Mouse (Mus musculus) 416B (cell line): ENCODE results near the gene Tmem176b.
"Not testable (repeated sequence)": the region's sequence is repeated elsewhere in the genome, so short reads cannot be mapped to it uniquely, and the experiment has no call there.

ENCODE experiments used
- DNase-seq: peaks from one replicate; pipeline ENCODE4 v3.0.0; 2011; ENCODE audit warnings: low read depth

Tmem176b gene

DNA sequence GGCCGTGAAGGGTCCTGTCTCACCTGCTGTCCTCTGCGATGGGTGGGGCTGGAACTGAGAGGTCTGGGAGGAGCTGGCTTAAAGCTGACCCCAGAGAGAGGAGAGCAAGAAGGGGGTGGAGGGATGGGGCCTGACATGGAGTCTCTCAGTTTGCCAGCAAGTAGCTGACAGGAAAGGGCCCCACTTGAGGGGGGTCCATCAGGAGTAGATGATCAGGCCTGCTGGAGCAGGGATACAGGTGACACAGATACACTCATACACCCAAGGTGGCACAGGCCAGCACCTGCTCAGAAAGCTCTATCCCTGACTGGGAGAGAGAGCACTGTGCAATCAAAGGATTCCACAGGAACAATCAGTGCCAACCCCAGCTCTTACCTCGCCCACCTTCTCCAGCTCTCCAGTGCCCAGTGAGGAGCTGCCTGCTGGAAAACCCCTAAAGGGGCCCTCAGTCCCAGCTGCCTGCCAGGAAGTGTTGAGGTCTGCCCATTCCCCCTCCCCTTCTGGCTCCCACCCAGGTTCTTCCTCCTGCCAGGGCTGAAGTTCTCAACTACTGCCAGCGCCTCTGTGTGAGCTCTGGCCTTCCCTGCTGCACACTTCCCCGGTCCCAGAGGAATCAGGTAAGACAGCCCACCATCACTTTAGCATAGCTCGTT is at the start of gene Tmem176b:
Gene Tmem176b, minus strand, starts transcription at position 524 of the 653 bp plus-strand sequence.
- peak; percentile 86 for DNase-seq

- DNase-seq: no peak
Measured at GRCm38 (mm10) chr6:48876510-48877135, 35.3 kb upstream of the Tmem176b start.

- DNase-seq: no peak
Measured at GRCm38 (mm10) chr6:48875515-48875914, 34.2 kb upstream of the Tmem176b start.

- DNase-seq: no peak
Measured at GRCm38 (mm10) chr6:48874576-48874975, 33.3 kb upstream of the Tmem176b start.

DNA sequence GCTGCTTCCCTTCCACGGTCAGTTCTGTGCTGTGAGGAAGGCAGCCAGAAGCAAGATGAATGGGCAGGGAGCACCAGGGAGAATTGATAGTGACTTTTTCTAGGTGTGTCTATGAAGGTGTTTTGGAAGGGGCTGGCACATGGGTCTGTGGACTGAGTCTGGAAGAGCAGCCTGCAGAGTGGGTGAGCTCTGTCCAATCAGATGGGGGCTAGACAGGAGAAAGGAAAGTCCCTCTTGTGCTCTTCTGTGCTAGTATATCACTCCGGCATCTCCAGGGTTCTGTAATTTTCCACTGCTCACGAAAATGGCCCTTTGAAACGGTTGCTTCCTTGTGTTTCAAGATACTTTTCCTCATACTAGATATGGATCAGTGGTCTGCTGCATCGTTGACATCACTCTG is 31.3 kb upstream of the Tmem176b start, which contains the start of gene Aoc1:
Gene Aoc1, plus strand, starts transcription at position 301 of the 400 bp plus-strand sequence.
- no peak for DNase-seq

GRCm38 (mm10) chr6:48869774-48870173 is 28.5 kb upstream of the Tmem176b start:
- peak; percentile 15 for DNase-seq

DNA sequence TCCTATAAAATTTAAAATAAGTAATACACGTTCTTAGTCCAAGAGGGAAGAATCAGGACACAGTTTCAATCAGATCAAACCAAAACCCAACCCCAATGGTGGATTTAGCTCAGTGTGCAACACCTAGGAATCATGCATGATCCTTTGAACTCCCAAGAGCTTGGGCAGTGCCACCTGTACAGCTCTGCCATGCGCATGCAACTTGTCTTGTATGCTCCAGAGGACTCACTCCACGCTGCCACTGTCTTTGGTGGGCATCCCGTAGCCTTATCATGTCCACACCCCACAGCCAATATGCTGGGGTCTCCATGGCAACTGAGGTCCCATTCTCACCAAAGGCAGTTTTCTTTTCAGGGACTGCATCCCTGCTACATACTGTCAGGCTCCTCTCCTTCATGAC is 25.9 kb upstream of the Tmem176b start:
- DNase-seq: no peak

- not testable (repeated sequence) for DNase-seq
Measured at GRCm38 (mm10) chr6:48866355-48866950, 25.2 kb upstream of the Tmem176b start.

GRCm38 (mm10) chr6:48865152-48865745 is 24.0 kb upstream of the Tmem176b start:
- no peak for DNase-seq

GRCm38 (mm10) chr6:48864723-48865122 is 23.4 kb upstream of the Tmem176b start:
- no peak for DNase-seq

- no peak for DNase-seq
Measured at GRCm38 (mm10) chr6:48864181-48864580, 22.9 kb upstream of the Tmem176b start.

DNA sequence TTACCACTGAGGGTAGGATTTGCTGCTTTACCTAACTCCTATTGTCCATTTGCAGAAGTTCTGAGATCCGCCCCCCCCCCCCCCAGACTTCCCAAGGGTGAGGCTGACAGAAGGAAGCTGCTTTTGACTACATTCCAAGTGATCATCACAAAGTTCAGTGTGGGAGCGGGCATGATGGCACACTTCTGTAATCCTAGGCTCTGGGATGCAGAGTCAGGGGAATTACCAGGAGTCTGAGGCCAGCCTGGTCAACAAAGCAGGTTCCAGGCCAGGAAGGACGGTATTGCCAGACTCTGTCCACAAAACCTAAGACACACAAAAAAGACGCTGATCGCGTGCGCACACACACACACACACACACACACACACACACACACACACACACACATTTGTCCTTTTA is 22.2 kb upstream of the Tmem176b start:
- DNase-seq: no peak

DNA sequence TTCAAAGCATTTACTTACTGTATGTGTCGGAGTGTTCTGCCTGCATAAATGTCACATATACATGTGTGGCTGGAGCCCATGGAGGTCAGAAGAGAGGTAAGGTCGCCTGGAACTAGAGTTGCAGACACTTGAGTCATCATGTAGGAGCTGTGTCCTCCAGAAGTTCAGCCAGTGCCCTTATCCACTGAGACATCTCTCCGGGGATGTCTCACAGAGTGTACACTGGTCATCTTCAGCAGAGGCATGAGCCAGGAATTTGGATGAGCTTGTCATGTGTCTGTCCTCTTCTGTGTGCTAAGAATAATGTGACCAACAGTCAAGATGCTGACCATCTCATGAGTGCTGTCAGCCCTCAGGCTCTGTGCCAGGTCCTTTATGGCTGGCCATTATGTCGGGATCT is 21.5 kb upstream of the Tmem176b start:
- DNase-seq: no peak

DNA sequence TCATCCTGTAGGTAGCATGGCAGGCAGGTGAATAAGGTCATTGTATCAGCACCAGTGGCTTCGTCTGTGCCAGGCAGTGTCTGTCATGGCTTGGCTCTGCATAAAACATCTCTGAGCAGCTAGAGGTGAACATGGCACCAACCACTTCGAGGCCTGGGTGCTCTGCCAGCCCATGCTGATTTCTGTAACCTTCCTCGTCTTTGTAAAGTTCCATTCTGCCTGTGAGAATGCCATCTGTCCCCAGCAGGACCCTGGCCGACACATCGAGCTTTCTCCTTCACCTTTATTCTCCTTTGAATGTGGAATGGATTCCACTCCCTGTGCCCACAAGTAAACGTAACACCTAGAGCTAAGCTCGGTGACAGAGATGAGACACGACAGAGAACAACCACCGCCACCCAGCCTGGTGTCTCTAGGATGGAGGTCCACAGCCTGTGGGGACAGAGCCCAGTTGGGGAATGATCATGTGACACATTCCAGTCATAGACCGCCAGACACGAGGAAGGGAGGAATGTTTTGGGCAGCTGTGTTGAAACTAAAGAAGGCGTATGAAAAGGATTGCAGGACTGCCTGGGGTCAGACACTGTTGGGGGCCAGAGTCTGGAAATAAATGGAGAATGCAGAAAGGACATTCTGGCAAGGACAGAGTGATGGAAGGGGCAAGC is 20.5 kb upstream of the Tmem176b start:
- DNase-seq: no peak

- no peak for DNase-seq
Measured at GRCm38 (mm10) chr6:48860851-48861250, 19.6 kb upstream of the Tmem176b start.

- DNase-seq: peak; percentile 77
Measured at GRCm38 (mm10) chr6:48860130-48860815, 19.0 kb upstream of the Tmem176b start.

GRCm38 (mm10) chr6:48857613-48858302 is 16.5 kb upstream of the Tmem176b start:
- DNase-seq: peak; percentile 23

GRCm38 (mm10) chr6:48854155-48854554 is 12.9 kb upstream of the Tmem176b start:
- DNase-seq: no peak

DNA sequence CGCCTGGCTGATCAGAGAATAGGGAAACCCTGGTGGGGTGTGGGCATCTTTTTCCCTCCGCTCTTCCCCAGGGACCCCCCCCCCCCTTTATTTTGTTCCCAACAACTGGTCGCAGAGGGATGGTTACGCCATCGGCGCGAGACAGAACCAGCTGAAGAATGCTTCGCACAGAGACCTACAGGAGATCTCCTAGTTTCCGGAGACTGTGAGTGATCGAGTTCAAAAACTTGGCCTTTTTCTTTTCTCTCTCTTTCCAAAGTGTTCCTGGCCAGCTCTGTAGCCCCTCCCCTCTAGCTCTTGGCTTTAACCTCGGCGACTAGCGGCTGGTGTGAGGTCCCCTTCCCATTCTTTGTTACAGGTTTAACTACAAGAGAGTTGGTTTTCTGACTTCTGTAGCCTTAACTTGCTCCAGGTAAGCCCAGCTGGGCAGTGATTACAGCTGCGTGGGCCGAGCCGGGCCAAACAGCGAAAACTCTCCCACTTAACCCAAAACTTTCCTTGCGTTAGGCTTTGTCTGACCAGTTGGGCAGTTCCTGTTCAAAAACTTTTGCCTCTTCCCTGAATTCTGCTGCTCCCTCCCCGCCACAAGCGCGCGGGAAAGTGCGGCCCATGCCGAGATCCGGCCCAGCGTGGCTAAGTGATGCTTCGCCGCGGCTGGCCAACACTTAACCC is 10.7 kb upstream of the Tmem176b start:
- DNase-seq: no peak

- no peak for DNase-seq
Measured at GRCm38 (mm10) chr6:48845086-48845485, 3.8 kb upstream of the Tmem176b start.
